Mouse (Mus musculus): ENCODE data around the gene Atg5.

Atg5 gene

GRCm38 (mm10) chr10:44385227-44385626, 117.1 kb downstream of the Atg5 start:
- DNase-seq (ENCODE audit: low read depth, low spot score) = no peak

GRCm38 (mm10) chr10:44388706-44389233, 120.6 kb downstream of the Atg5 start:
- DNase-seq (ENCODE audit: low read depth, low spot score) = no peak

- peak; percentile 79 for DNase-seq (ENCODE audit: low read depth, low spot score)
These were observed 122.1 kb downstream of the Atg5 start for GRCm38 (mm10) chr10:44390286-44390685.

- peak; percentile 96 for DNase-seq (ENCODE audit: low read depth, low spot score)
These were observed 123.5 kb downstream of the Atg5 start for GRCm38 (mm10) chr10:44391509-44392290.

- DNase-seq (ENCODE audit: low read depth, low spot score) = peak; percentile 33
These were observed 124.7 kb downstream of the Atg5 start for GRCm38 (mm10) chr10:44392855-44393254.

- no peak for DNase-seq (ENCODE audit: low read depth, low spot score)
These were observed 132.0 kb downstream of the Atg5 start for GRCm38 (mm10) chr10:44400119-44400518.

GRCm38 (mm10) chr10:44400602-44401001, 132.4 kb downstream of the Atg5 start:
- DNase-seq (ENCODE audit: low read depth, low spot score) = no peak

- DNase-seq (ENCODE audit: low read depth, low spot score) = no peak
These were observed 133.4 kb downstream of the Atg5 start for GRCm38 (mm10) chr10:44401600-44401999.

GRCm38 (mm10) chr10:44403415-44403814, 135.3 kb downstream of the Atg5 start:
- DNase-seq (ENCODE audit: low read depth, low spot score) = no peak

GRCm38 (mm10) chr10:44409054-44409453, 140.9 kb downstream of the Atg5 start:
- peak; percentile 92 for DNase-seq (ENCODE audit: low read depth, low spot score)

GRCm38 (mm10) chr10:44409958-44410357, 141.8 kb downstream of the Atg5 start:
- no peak for DNase-seq (ENCODE audit: low read depth, low spot score)

Measured in ZHBTc4 (cell line).